Mouse (Mus musculus): ENCODE measurements around the gene Pafah1b3. TPM values are rescaled to one million over a fixed set of nuclear protein-coding genes. Genes with fewer than 3 reads are reported as not detected.
A peak's percentile ranks its signal among the peaks of the same experiment; 100 is the strongest.

Gene Pafah1b3
- polyA plus RNA-seq, 1 experiment from 2014 or later: 125 TPM

GRCm38 (mm10) chr7:25270652-25271633 is 26.8 kb downstream of the Pafah1b3 start:
- H3K9ac ChIP-seq (ENCODE audit: low read length): no peak overlapping the region
- TF ChIP-seq CTCF (IDR thresholded peaks at IDR 0.05; ENCODE audit: low read depth) (no peak), EP300 (optimal IDR thresholded peaks at IDR 0.05) (no peak)
- 91% methylated on average over 35 of the region's 35 CpGs for WGBS
- no peaks in the 10 kb centered on the region for H3K27me3 ChIP-seq (ENCODE audit: control insufficient read depth, insufficient read depth, low read length)
- DNase-seq (ENCODE audit: low spot score) (no peak), ATAC-seq (ENCODE audit: low FRiP score, low TSS enrichment) (no peak)
- no peaks in the 10 kb centered on the region for H3K9me3 ChIP-seq (ENCODE audit: control insufficient read depth, low read length)
- peaks cover 15% of the 10 kb centered on the region for H3K36me3 ChIP-seq (ENCODE audit: control insufficient read depth, insufficient read depth, low read length)
- H3K4me2 ChIP-seq (replicated peaks; ENCODE audit: low read depth): no peak overlapping the region
- H3K4me3 ChIP-seq (ENCODE audit: low read depth, low read length): no peak overlapping the region
- H3K27ac ChIP-seq (replicated peaks): no peak overlapping the region
- peaks cover 9% of the 10 kb centered on the region for H3K4me1 ChIP-seq (replicated peaks; ENCODE audit: control insufficient read depth, insufficient read depth)

- Histone ChIP-seq H3K4me1 (replicated peaks; ENCODE audit: control insufficient read depth, insufficient read depth) (peaks cover 9% of the 10 kb centered on the region), H3K4me3 (ENCODE audit: low read depth, low read length) (peak overlapping the region; percentile 73; the same call in 1 of the 2 replicates), H3K27me3 (ENCODE audit: control insufficient read depth, insufficient read depth, low read length) (no peaks in the 10 kb centered on the region), H3K36me3 (ENCODE audit: control insufficient read depth, insufficient read depth, low read length) (peaks cover 15% of the 10 kb centered on the region), H3K27ac (replicated peaks) (peak overlapping the region; percentile 83), H3K4me2 (replicated peaks; ENCODE audit: low read depth) (peak overlapping the region; percentile 85), H3K9ac (ENCODE audit: low read length) (peak overlapping the region; percentile 84; the same call in 1 of the 2 replicates), H3K9me3 (ENCODE audit: control insufficient read depth, low read length) (no peaks in the 10 kb centered on the region)
- 61% methylated on average over 8 of the region's 8 CpGs for WGBS
- ATAC-seq (ENCODE audit: low FRiP score, low TSS enrichment) (no peak), DNase-seq (ENCODE audit: low spot score) (peak; percentile 17)
- TF ChIP-seq EP300 (optimal IDR thresholded peaks at IDR 0.05) (no peak), CTCF (IDR thresholded peaks at IDR 0.05; ENCODE audit: low read depth) (no peak)
These were observed 28.1 kb downstream of the Pafah1b3 start for GRCm38 (mm10) chr7:25269545-25270271.

- no peak for TF ChIP-seq EP300 (optimal IDR thresholded peaks at IDR 0.05)
- Histone ChIP-seq H3K36me3 (ENCODE audit: control insufficient read depth, insufficient read depth, low read length) (peaks cover 15% of the 10 kb centered on the region), H3K4me1 (replicated peaks; ENCODE audit: control insufficient read depth, insufficient read depth) (peaks cover 9% of the 10 kb centered on the region), H3K27me3 (ENCODE audit: control insufficient read depth, insufficient read depth, low read length) (no peaks in the 10 kb centered on the region), H3K4me2 (replicated peaks; ENCODE audit: low read depth) (peak overlapping the region; percentile 85), H3K9ac (ENCODE audit: low read length) (peak overlapping the region; percentile 84), H3K9me3 (ENCODE audit: control insufficient read depth, low read length) (no peaks in the 10 kb centered on the region), H3K4me3 (ENCODE audit: low read depth, low read length) (peak overlapping the region; percentile 73), H3K27ac (replicated peaks) (peak overlapping the region; percentile 83)
- ATAC-seq (ENCODE audit: low FRiP score, low TSS enrichment): no peak
- WGBS: 30% methylated on average over 4 of the region's 4 CpGs
- peak; percentile 24 for DNase-seq (ENCODE audit: low spot score)
These were observed 28.8 kb downstream of the Pafah1b3 start for GRCm38 (mm10) chr7:25269029-25269428.

GRCm38 (mm10) chr7:25268588-25268987 is 29.2 kb downstream of the Pafah1b3 start:
- Histone ChIP-seq H3K9ac (ENCODE audit: low read length) (peak overlapping the region; percentile 84), H3K36me3 (ENCODE audit: control insufficient read depth, insufficient read depth, low read length) (peaks cover 15% of the 10 kb centered on the region), H3K27ac (replicated peaks) (peak overlapping the region; percentile 83), H3K4me2 (replicated peaks; ENCODE audit: low read depth) (peak overlapping the region; percentile 85), H3K27me3 (ENCODE audit: control insufficient read depth, insufficient read depth, low read length) (no peaks in the 10 kb centered on the region), H3K4me1 (replicated peaks; ENCODE audit: control insufficient read depth, insufficient read depth) (peaks cover 9% of the 10 kb centered on the region), H3K9me3 (ENCODE audit: control insufficient read depth, low read length) (no peaks in the 10 kb centered on the region), H3K4me3 (ENCODE audit: low read depth, low read length) (peak overlapping the region; percentile 73)
- no peak for TF ChIP-seq EP300 (optimal IDR thresholded peaks at IDR 0.05)
- TF ChIP-seq CTCF (IDR thresholded peaks at IDR 0.05; ENCODE audit: low read depth): no peak
- ATAC-seq (ENCODE audit: low FRiP score, low TSS enrichment) (no peak), DNase-seq (ENCODE audit: low spot score) (no peak)
- WGBS: 2% methylated on average over 7 of the region's 7 CpGs

- ATAC-seq (ENCODE audit: low FRiP score, low TSS enrichment) (peak; percentile 97), DNase-seq (ENCODE audit: low spot score) (peak; percentile 99)
- Histone ChIP-seq H3K27me3 (ENCODE audit: control insufficient read depth, insufficient read depth, low read length) (no peaks in the 10 kb centered on the region), H3K4me1 (replicated peaks; ENCODE audit: control insufficient read depth, insufficient read depth) (peaks cover 9% of the 10 kb centered on the region), H3K4me3 (ENCODE audit: low read depth, low read length) (peak overlapping the region; percentile 73), H3K36me3 (ENCODE audit: control insufficient read depth, insufficient read depth, low read length) (peaks cover 15% of the 10 kb centered on the region), H3K4me2 (replicated peaks; ENCODE audit: low read depth) (peak overlapping the region; percentile 85), H3K9me3 (ENCODE audit: control insufficient read depth, low read length) (no peaks in the 10 kb centered on the region), H3K9ac (ENCODE audit: low read length) (peak overlapping the region; percentile 84), H3K27ac (replicated peaks) (peak overlapping the region; percentile 92)
- under 1% methylated on average over 33 of the region's 33 CpGs for WGBS
- TF ChIP-seq EP300 (optimal IDR thresholded peaks at IDR 0.05) (peak; percentile 95), CTCF (IDR thresholded peaks at IDR 0.05; ENCODE audit: low read depth) (no peak)
These were observed 29.9 kb downstream of the Pafah1b3 start for GRCm38 (mm10) chr7:25267751-25268463.

All from stomach, postnatal 0 days (tissue).